Mouse (Mus musculus): ENCODE data around the gene Mageb5. TPM values are rescaled to one million over a fixed set of nuclear protein-coding genes. Genes with fewer than 3 reads are reported as not detected.
"Not testable (repeated sequence)": the region's sequence is repeated elsewhere in the genome, so short reads cannot be mapped to it uniquely, and the experiment has no call there.

Gene Mageb5
- not detected in 2 replicates for total RNA-seq (2017)

DNA sequence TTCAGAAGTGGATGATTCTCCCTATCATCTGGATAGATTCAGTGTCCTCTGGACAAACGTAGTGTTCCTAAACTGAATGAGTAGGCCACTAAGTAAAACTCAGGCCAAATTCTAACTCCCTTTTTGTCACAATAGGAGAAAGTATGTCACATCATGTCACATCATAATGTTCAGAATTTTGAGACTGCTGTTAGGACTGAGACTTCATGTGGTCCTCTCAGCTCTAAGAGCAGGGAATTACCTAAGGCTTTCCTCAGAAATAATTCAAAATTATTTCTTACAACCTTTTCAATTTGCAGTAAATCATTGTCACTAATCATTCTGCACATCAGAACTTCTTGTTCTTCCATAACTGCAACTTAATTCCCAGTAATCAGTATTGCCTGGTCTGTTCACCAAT, at the start of gene Mageb5:
Gene Mageb5 (minus strand): TSS at position 101 of the 400 bp plus-strand sequence.
- ATAC-seq (replicated peaks in 1 of 2; ENCODE audit: insufficient read depth in 1 of 2, low FRiP score in 2 of 2, low TSS enrichment in 1 of 2, low read depth in 1 of 2, poor library complexity in 2 of 2, severe bottlenecking in 2 of 2), result not testable (repeated sequence)

DNA sequence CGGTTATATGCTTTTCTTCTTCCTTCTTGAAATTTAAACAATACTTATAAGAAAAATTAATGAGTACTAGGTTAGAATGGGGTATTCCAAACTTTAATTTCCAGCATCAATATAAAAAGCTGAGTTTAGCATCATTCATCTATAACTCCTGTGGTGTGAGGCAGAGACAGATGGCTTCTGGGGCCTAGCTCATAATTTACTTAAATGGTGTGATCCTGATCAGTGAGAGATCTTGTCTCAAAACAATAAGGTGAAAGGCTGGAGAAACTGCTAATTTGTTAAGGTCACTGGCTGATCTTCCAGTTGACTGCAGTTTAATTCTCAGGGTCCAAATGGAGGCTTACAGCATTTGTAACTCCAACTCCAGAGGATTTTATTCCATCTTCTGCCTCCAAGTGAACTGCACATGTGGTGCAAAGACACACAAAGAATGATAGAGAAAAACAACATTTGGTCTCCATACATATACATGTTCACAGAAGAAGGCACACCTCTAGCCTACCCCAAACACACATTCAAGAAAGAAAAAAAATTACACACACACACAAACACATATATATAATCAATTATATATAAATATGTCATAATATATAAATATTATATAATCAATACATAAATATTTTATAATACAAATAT, 23.1 kb downstream of the Mageb5 start:
- not testable (repeated sequence) for ATAC-seq (replicated peaks in 1 of 2; ENCODE audit: insufficient read depth in 1 of 2, low FRiP score in 2 of 2, low TSS enrichment in 1 of 2, low read depth in 1 of 2, poor library complexity in 2 of 2, severe bottlenecking in 2 of 2)

Other genes starting within 250 kb of the Mageb5 start
- gene 1700084M14Rik, start 207.1 kb downstream of the Mageb5 start, total RNA-seq (2017), result not detected in 2 replicates
- not detected in 2 replicates for gene Gm14781, start 150.8 kb downstream of the Mageb5 start, total RNA-seq (2017)
- gene Mageb1, start 233.3 kb upstream of the Mageb5 start, total RNA-seq (2017), result not detected in 2 replicates

Measured in hematopoietic stem cell, adult 5-6 weeks (primary cell).